Mouse (Mus musculus) liver, adult 2 months (tissue): ENCODE measurements at regions not wholly inside any gene's neighbourhood (a gene's known extent, or its start where the extent isn't known, plus 50 kb on each side); places are given as distances from the start of the nearest gene placed in this dataset.

Source experiments
- CTCF ChIP-seq: fragments of 200-500 bp; IDR thresholded peaks from 2 replicates; pipeline ENCODE4 v1.5.1; 2011; ENCODE audit warnings: low read depth, low read length, control low read depth
- POLR2A ChIP-seq: fragments of 200-500 bp; IDR thresholded peaks from 2 replicates; pipeline ENCODE4 v1.6.1; 2011; ENCODE audit warnings: low read length, control low read depth; ENCODE audit not compliant: insufficient read depth; ENCODE audit errors: extremely low read depth

DNA sequence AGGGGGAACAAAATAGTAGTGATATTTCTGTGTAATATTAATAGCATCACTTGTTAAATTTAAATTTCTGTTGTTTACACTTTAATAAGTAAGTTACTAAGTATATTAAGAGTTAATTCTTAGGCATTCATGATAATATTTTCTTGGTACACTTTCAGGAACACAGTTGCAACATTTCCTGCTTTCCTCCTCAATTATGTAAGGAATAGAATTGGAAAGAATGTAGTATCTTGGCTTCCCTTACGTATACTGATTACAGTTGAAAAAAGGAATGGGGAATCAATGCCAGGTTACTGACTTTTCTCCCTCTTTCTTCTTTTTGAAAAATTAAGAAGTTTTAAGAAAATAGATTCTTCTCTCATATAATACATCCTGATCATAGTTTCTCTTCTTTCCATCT is 277.3 kb upstream of the Tbc1d2b start:
- TF ChIP-seq CTCF (no peak), POLR2A (no peak)
